Mouse (Mus musculus) cerebellum, adult 9-10 months (tissue): Measurements from ENCODE around the gene Mtap.
A peak's percentile ranks its signal among the peaks of the same experiment; 100 is the strongest.

Source experiments
- DNase-seq: peaks from one replicate; pipeline ENCODE4 v3.0.0; 2022

The Mtap gene

DNA sequence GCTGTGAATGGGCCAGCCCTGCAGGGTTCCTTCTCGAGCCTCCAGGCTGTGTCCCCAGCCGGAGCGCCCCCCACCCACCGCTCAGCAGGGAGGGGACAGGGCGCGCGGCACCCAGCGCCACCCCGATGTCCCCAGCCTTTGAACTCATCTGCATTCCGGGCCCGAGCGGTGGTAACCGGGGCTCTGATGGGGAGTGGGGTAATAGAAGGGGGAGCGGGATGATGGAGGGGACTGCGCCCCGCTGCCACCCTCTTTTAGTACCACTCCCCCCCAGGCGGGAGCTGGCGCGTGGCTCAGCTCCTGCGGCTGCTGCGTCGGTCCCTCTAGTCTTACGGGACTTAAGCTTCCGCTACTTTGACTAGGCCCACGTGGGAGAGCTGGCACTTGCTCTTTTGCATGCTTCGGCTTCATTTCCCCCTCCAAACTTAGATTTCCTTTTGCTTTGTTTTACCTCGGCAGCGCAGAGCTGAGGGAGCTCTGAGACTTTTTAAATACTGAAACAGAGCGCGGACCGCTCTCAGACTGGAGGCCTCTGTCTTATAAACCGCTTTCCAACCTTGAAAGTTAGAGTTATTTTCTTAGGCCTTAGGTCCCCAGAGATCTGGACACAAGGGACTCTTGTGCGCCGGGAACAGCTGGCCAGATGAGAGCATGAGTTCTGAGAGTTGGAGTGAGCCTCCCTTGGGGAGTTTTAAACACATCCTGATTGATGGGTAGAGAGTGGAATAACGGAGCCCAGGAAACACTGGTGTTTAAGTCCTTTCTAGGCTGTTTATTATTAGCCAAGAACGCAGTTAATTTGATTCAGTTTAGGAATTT lies 829 bp downstream of the Mtap start:
- DNase-seq: peak; percentile 37

DNA sequence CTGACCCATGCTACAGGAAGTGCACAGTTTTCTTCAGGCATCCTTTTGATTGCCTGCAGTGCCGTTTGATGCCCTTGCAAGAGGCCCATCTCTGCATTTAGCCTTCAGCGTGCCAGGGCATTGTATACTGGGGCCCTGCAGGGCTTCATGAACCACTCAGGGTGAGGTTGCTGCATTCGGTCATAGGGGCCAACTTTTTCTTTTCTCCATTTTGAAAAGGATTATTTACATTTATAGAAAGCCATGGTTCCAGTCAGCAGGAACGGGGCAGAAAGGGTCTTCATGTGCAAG lies 1.4 kb downstream of the Mtap start:
- no peak for DNase-seq

DNA sequence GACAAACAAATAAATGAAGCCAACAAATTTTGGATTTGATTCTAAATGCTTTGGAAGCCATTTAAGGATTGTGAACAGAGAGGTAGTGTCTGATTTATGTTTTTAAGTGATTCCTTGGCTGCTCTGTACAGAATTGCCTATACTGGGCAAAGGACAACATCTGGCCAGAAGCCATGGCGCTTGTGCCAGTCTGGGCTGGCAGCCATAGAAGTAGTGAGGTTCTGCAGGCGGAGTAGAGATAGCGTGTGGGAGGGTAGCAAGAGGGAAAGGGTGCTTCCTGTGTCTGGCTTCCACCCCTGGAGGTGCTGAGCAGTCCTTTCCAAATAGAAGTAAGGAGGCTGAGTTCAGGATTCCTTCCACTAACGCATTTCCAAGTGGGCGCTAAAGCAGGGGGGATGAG lies 3.9 kb downstream of the Mtap start:
- no peak for DNase-seq

DNA sequence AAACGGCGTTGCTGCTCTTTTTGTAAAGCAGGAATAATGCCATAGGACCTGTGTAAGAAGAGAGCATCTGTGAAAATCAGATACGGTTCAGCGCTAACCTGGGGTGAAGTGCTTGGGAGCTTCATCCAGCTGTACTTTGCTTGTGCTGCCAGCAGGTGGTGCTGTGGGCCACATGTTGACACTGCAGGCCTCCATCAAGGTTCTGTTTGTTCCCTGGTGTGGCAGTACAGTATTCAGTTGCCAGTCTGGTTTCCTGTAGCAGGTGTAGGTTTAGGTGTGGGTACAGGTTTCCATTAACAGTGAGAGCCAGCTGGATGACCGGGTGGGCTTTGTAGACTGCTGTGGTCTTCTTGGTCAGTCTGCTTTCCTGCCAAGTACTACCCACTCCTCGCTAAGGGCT lies 8.5 kb downstream of the Mtap start:
- peak; percentile 68 for DNase-seq

DNA sequence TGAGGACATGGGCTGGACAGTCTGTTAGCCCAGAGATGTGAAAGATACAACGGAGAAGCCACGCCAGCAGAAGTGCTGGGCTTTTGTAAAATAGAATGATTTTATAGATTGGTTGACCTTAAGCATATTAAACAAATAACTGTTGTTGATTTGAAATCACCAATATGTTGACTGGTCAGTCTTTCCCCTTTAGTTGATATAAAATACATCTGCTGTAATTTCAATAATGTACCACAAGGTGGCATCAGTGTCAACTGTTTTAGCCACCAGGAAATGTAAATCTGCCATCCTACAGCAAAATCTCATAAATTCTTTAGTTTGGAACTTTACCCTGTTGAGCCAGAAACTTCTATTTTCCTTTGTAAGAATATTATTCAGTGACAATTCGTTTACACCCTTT lies 9.4 kb downstream of the Mtap start:
- peak; percentile 62 for DNase-seq

DNA sequence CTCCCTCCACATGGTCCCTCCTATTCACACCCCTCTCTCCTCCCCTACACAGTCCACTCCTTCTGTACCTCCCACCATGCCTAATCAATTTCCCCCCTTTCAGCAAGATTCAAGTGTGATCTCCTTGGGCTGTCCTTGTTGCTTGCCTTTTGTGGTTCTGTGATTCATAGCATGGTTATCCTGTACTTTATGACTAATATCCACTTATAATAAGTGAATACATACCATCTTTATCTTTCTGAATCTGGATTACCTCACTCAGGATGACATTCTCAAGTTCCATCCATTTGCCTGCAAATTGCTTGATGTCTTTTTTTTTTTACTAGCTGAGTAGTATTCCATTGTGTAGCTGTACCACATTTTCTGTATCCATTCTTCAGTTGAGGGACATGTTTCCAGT lies 12.3 kb downstream of the Mtap start:
- no peak for DNase-seq

DNA sequence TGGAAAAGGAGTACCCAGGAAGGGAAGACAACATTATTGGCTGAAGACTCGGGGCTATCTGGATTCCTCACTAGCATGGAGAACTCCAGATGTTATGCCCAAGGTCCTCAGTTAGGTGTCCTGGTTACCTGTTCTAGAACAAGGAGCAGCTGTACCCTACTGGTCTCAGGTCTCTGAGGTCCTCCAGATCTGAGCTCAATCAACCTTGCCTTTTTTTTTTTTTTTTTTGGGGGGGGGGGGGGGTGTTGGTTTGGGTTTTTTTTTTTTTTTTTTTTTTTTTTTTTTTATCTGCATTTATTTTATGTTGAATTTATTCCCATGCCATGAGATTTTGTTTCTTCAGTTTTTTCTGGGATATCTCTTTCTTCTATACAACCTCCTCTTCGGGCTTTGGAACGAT lies 24.5 kb downstream of the Mtap start:
- DNase-seq: no peak

DNA sequence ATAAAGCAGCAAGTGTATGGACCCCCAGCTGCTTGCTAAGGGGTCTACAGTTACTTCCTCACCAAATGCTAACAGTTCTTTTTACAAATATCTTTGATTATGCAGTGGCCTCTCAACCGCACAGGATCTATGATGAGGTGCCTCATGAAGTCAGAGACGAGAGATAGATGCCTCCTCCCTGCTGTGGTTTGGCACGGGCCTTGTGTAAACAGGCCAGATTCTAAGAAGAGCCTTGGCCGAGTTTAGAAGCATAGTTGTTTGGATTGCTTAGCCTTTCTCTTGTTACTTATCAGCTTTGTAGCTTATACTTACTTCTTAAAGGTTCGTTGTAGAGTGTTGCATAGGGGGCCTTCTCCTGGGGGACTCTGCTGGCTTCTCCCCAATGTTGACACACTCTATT lies 25.6 kb downstream of the Mtap start:
- no peak for DNase-seq

DNA sequence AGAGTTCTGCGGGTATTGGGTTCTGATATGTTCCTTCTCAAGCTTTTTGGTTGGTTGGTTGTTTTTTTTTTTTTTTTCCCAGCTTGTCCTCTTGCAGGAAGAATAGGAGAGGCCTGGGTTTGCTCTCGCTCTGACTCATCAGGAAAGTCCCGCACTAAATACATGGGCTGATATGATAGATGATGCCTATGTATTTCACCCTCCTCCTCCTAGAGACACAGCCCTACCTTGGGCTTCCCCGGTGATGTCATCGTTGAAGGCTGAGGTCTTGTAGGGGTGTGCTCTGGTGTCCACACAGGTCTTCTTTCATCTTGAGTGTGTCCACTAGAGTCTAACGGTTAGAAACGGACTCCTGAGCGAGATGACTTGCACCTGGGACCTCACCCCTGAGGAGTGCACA lies 26.7 kb downstream of the Mtap start:
- no peak for DNase-seq

DNA sequence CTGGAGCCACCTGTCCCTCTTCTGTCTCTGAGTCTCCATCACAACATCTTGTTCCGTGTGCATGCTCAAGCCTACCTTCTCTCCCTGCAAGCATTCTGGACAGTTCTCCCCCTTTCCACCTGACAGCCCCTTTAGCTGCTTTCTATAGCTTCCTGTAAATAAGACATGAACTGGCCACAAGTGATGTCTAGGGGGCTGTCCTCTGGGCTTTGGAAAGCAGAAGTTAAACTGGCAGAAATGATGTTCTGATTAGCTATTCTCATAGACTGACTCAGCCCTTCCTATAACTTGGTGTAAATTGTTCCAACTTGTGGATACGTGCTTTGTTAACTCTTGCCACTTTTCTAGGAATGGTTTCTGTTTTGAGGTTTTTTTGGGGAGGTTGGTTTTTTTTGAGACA lies 27.8 kb downstream of the Mtap start:
- no peak for DNase-seq

DNA sequence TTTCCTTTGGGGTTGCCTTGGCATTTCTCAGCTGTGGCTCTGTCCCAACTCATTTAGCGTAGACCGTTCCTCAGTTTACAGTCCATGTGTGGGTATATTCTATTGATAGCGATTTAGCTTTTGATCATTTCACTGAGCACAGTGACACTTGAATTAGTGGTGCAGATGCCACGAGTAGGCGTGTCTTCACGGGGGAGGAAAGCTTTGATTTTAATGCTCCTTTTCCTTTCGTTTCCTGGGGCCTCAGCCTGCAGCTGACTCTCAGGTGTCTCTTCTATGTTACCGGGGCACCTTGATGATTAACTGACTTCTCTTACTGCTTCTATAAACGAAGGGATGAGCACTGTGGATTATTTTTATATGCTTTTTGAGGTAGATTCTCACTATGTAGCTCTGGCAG lies 32.0 kb downstream of the Mtap start:
- DNase-seq: no peak

DNA sequence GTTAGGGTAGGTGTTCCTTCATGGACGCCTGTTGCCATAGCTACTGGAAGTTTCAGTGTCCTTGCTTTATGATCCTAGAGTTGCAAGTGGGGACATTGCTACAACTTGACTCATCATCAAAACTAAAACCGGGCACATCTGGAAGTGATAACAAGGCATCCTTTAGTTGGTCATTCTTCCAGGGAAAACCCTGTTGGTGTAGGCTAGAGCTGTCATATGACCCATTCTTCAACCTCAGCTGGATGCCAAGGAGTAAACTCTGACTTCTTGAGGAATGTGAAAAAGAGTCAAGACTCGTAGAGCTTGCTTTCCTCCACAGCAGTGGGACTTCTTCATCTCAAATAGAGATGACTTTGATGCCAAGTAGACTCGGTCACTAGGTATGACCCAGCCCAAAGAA lies 32.8 kb downstream of the Mtap start:
- no peak for DNase-seq

DNA sequence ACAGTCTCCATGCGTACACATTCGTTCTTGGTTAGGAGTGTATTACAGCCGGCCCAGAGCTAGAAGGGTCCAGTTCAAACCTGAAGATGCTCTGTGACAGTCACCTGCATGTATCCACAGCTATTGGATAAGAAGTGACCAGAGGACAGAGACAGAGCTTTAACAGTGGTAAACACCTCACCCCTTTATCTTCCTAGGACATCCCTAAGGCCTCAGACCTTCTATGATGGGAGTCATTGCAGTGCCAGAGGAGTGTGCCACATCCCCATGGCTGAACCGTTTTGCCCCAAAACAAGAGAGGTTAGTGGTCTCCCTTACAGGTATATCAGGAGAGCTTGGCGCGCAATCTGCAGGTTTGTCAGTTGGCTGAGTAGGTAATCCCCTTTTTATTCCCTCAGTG lies 34.0 kb downstream of the Mtap start:
- DNase-seq: no peak

DNA sequence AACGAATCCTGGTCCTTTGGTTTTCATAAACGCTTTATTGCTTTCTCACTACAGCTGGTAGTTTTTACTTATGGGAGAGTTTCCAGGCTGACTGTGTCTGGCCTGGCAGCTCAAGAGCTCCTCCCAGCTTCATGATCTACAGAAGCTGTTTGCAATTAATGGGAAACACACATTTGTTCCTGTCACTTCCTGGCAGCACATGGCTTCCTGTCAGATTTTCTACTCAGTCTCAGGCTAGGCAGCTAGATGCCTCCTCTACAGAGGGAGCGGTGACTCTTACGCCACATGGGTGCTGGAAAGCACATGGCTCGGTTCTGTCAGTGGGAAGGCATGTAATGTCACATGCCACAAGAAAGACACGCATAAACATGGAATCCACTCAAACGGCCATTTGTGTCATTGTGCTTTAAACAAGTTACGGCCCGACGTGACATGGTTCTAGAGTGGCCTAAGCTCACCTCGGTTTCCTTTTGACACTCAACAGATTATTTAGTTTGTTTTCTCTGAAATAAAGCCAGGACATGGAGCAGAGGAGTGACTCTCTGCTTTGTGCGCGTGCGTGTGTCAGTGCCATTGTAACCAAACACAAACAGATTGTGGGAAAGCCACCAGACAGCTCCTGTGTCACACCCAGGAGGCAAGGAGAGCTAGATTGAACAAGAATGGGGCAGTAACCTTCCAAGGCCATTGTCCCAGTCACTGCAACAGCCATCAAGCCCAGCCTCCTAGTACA lies 36.1 kb downstream of the Mtap start:
- DNase-seq: no peak

DNA sequence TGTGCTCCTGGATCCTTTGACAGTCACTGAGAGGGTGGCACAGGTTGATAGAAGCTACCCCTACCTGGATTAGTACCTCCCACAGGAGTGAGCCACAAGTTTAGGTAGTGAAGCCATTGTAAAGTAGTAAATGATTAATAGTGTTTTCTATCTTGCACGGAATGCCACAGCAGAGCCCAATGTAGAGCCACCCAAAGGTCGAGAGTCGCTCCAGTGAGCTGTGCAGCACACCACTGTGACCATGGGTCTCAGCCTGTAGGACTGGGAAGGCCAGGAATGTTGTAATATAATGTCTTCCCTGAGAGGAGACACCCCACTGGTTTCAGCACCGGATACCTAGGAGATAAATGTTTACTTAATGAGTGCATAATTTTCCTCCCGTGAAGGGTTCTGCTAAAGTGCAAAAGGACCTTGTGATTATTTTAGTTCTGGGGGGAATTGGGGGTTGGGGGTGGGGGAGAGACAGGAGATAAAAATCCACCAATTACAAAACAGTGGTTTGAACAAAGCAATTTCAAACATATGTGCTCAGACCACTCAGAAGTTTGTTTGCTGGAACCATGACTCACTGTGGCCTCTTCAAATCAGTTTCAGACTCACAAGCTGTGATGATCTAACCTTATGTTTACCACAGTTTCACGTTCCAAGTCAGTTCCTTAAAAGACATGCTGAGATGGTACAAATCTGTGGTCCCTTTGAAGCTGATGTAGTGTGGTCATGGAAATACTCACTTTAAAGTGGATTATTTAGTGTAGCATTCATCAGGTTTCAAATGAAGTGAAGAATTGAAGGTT lies 40.8 kb downstream of the Mtap start:
- DNase-seq: no peak

DNA sequence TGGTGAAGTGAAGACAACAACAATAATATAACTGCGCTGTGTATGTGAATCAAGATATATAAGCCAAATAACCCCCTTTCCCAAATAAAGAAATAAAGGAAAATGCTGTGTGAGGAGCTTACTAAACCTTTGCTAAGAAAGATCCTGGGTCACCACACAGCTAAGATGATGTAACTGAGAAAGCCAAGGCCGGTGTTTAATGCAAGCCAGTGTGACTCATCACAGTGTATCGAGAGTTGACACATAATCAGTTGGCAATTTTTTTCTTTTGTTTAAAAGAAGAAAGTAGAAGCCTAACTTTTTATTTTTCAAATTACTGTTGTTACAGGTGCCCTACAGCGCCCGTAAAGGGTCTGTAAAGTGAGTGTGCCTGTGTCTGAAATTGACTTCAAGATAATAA lies 43.2 kb downstream of the Mtap start:
- no peak for DNase-seq

DNA sequence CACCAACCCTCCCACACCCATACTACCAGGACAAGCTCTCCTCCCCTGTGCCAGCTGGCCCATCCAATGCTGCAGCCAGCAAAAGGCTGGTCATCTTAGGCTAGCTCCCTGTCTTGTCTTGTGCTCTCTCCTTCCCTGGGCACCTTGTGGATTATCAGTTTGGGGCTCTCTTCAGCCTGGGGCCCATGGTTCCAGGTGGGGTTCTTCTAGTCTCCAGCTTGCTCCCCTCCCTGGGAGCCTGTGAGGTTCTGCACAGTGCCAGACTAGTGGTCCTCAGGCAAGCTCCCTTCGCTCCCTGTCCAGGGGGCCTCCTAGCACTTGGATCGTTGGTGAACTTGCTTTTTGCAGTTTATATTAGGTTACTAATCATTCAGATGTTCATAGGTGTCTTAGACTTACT lies 44.7 kb downstream of the Mtap start:
- no peak for DNase-seq

DNA sequence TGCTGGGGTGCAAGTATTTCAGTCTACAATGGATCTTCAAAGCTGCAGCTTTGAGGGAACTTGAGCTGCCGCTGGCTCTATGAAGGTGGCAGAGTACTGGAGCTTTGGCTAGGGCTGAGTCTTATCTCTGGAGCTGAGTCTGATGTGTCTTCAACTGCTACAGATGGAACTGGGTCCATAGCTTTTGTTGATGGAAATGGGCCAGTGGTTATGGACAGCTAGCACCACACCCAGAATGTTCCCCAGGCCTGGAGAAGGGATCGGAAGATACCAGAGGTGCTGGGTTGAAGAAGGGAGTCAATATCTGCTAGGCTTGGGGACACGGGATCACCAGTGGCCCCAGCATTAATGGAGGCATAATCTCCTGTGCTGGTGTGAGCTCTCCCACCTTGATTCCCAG lies 45.6 kb downstream of the Mtap start:
- DNase-seq: no peak

DNA sequence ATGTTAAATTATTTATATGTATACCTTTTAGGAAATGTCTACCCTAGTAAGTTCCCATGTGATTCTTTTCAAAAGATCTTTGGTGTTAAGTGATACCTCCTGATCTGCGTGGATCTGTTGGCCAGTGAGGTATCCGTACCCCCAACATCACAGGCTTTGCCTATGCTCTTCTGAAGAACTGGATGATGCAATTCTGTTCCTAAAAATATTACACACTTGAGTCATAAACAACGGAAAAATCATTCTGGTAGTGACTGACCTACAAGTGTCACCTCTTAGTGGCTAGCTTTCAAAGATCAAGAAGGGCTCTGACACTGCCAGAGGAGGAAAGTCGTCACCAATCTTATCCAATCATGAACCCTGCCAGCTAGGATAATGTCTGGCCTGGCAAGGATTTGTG lies 58.6 kb downstream of the Mtap start:
- DNase-seq: no peak

DNA sequence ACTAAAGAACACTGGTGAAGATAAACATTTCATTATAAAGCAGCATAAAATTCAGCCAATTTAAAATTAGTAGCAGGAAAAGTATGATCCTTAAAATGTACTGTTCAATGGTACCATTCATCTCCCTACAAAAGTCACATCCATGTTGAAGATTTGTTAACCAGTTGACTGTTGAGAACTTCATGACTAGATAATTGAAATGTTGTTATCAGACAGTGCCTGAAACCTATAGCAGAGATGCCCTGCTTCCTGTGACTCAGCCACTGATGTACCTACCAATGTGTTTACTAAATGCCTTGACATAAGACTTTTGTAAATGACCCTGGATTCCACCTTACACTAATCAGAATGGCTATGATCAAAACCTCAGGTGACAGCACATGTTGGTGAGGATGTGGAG lies 60.2 kb downstream of the Mtap start:
- DNase-seq: no peak

DNA sequence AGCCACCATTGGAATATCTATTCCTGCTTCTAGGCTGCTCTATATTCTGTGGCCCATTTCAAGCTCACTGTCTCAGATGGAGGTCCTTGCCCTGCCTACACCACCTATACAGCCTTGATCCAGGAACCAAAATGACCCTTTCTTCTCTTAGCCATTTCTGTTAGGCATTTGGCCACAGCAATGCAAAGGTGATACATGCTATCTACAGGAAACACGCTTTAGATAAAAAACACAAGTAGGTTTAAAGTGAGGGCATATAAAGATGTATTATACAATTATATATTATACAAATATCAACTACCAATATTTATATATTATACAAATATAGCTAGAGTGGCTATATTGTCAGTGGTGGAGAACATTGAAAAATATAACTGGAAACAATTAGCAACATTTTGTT lies 63.9 kb downstream of the Mtap start:
- DNase-seq: no peak

DNA sequence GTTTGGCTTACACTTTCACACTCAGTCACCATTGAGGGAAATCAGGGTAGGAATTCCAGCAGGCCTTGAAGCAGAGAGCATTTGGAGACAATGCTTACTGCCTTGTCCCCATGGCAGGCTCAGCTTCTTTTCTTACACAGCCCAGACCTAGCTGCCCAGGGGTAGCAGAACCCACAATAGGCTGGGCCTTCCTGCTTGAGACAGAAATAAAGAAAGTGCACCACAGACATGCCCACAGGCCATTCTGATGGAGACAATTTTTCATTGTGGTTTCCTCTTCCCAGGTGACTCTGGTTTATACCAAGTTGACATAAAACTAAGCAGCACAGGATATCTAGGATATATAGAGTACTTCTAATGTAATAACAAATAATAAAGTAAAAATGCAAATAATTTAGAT lies 72.4 kb downstream of the Mtap start:
- DNase-seq: no peak

DNA sequence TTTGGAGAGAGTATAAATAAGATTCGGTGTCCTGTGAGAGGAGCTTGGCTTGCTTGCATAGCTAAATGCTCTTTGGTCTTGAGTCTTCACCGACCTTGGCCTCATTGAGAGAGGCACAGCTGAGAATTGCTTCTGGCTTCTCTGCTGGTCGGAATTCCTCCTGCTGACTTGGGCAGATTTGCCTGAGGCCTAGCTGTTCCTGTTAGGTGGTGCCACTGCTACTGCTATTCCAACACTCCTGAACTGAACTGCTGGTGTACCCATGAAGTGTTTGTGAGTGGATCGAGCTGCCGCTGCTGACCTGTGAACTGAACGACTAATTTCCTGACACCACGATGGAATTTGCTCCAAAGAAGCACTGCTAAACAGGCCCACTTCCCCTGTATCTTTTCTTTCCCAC lies 73.4 kb downstream of the Mtap start:
- DNase-seq: no peak

DNA sequence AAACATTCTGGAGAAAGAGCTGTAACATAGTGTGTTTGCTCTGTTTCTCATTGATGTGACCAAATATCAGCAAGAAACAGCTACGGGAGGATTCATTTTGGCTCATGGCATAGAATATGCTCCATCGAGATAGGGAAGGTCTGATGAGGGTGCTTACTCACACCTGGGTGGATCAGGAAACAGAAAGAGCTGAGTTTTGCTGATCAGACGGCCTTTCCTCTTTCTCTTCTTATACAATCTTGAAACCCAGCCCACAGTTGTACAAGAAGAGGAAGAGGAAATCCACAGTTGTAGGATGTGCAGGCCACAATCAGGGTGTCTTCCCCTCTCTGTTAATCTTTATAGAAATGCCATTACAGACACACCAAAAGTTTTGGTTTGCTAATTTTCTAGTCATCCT lies 75.3 kb downstream of the Mtap start:
- DNase-seq: no peak
